Comparison of ENCODE assay signal across 22 mouse cellular contexts in the genomic region with DNA sequence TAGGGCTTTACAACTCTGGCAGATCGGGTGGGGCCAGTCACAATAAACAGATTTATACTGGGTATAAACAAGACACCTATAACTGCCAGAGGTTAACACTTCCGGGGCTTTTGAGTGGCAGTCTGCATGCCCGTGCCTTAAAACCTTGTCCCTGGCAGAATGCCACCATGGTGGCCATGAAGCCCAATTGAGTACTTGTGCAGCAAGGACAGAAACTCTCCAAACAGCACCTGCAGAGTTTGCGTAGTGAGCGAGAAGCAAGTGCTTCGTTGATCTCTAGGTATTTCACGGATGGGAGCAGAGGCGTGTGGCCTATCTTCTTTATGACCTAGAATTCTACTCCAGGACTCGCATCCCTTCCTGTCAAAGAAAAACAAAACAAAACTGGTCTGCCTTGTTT. TPM values are rescaled to one million over a fixed set of nuclear protein-coding genes. Genes with fewer than 3 reads are reported as not detected.
DNase-seq lines count a peak whose midpoint lies in the region; ATAC-seq and TF ChIP-seq lines count a peak whose summit lies in the region.
"Had no signal": no experiment of that assay in that cellular context is flagged by ENCODE, and none has a peak within 500 bp of the region (broad histone marks: within the 10 kb centered on the region; RNA-seq: fewer than 3 reads in every experiment).

No protein-coding gene starts in this region.

- H3K27ac ChIP-seq in lung, embryonic 15.5 days, result peak overlapping the region; percentile 69
- peak overlapping the region; percentile 20; the same call in 1 of the 2 replicates for H3K27ac ChIP-seq in lung, postnatal 0 days (ENCODE audit: low read length)
- no peak overlapping the region for H3K27ac ChIP-seq in midbrain, embryonic 15.5 days
- H3K27ac ChIP-seq: hindbrain, embryonic 12.5 days; liver, embryonic 14.5 days; midbrain, embryonic 13.5 days; neural tube, embryonic 13.5 days had no signal

- WGBS in lung, embryonic 15.5 days, result 57% methylated on average over 9 of the region's 9 CpGs
- 52% methylated on average over 9 of the region's 9 CpGs for WGBS in lung, adult 2 months
- WGBS in lung, postnatal 0 days, result 38% methylated on average over 9 of the region's 9 CpGs
- 84% methylated on average over 9 of the region's 9 CpGs for WGBS in midbrain, embryonic 15.5 days

- H3K36me3 ChIP-seq in lung, embryonic 15.5 days, result no peaks in the 10 kb centered on the region
- no peaks in the 10 kb centered on the region for H3K36me3 ChIP-seq in lung, postnatal 0 days (ENCODE audit: insufficient read depth, low read length)
- no peaks in the 10 kb centered on the region for H3K36me3 ChIP-seq in midbrain, embryonic 15.5 days (replicated peaks)
- H3K36me3 ChIP-seq: G1E; hindbrain, embryonic 12.5 days; midbrain, embryonic 13.5 days; neural tube, embryonic 13.5 days had no signal

- H3K4me1 ChIP-seq in lung, embryonic 15.5 days, result peaks cover 36% of the 10 kb centered on the region
- no peaks in the 10 kb centered on the region for H3K4me1 ChIP-seq in lung, adult 2 months (ENCODE audit: control insufficient read depth, insufficient read depth, low read length)
- H3K4me1 ChIP-seq in lung, postnatal 0 days (ENCODE audit: insufficient read depth, low read depth, low read length), result peaks cover 4% of the 10 kb centered on the region; the same call in 1 of the 2 replicates
- H3K4me1 ChIP-seq in midbrain, embryonic 15.5 days, result no peaks in the 10 kb centered on the region
- H3K4me1 ChIP-seq: hindbrain, embryonic 12.5 days; neural tube, embryonic 13.5 days had no signal

- TF ChIP-seq EP300 in lung, postnatal 0 days (IDR thresholded peaks at IDR 0.05), result no peak

- ATAC-seq in lung, embryonic 15.5 days (ENCODE audit: borderline replicate concordance, extremely low read depth, low FRiP score, low TSS enrichment), result no peak
- ATAC-seq in lung, postnatal 0 days, result no peak
- no peak for ATAC-seq in midbrain, embryonic 15.5 days (replicated peaks)
- ATAC-seq: forebrain, postnatal 0 days; midbrain, embryonic 13.5 days had no signal

- H3K27me3 ChIP-seq in lung, embryonic 15.5 days, result no peaks in the 10 kb centered on the region
- no peaks in the 10 kb centered on the region for H3K27me3 ChIP-seq in lung, postnatal 0 days (replicated peaks; ENCODE audit: insufficient read depth, low read length)
- no peaks in the 10 kb centered on the region for H3K27me3 ChIP-seq in midbrain, embryonic 15.5 days (replicated peaks)
- H3K27me3 ChIP-seq: midbrain, embryonic 13.5 days had no signal

- intact Hi-C loops in heart, postnatal 14 days (cut with DNase I), result no loop called here

- DNase-seq in adrenal gland, postnatal 10 days, result peak; percentile 46
- no peak for DNase-seq in adrenal gland, postnatal 4 days (ENCODE audit: low spot score in 2 of 2)
- DNase-seq in lung, adult 2 months, result no peak
- peak; percentile 47 for DNase-seq in lung, postnatal 0 days (ENCODE audit: low spot score)
- no peak for DNase-seq in yolk sac, embryonic 10.5 days (ENCODE audit: low spot score)
- DNase-seq in heart, postnatal 14 days, result no peak
- DNase-seq: cerebellum, adult 11-12 months; cerebellum, postnatal 14 days; forebrain, postnatal 0 days; gastrocnemius, postnatal 36 days; right cerebral cortex, adult 18-20 months; thymus, postnatal 36 days had no signal

- no peak overlapping the region for H3K9ac ChIP-seq in lung, embryonic 15.5 days
- H3K9ac ChIP-seq in lung, postnatal 0 days (replicated peaks; ENCODE audit: low read depth), result no peak overlapping the region
- no peak overlapping the region for H3K9ac ChIP-seq in midbrain, embryonic 15.5 days
- H3K9ac ChIP-seq: forebrain, postnatal 0 days; hindbrain, embryonic 12.5 days; liver, embryonic 14.5 days; midbrain, embryonic 13.5 days; neural tube, embryonic 13.5 days had no signal

- H3K4me3 ChIP-seq in lung, embryonic 15.5 days, result no peak overlapping the region
- no peak overlapping the region for H3K4me3 ChIP-seq in lung, adult 2 months (replicated peaks; ENCODE audit: extremely low read depth, low read depth, low read length)
- H3K4me3 ChIP-seq in lung, postnatal 0 days (ENCODE audit: low read depth, low read length), result no peak overlapping the region
- H3K4me3 ChIP-seq in midbrain, embryonic 15.5 days, result no peak overlapping the region
- H3K4me3 ChIP-seq: hindbrain, embryonic 12.5 days; midbrain, embryonic 13.5 days; neural tube, embryonic 13.5 days had no signal

- TF ChIP-seq POLR2A in lung, adult 2 months (IDR thresholded peaks at IDR 0.05; ENCODE audit: borderline replicate concordance, extremely low read depth, low read depth, low read length), result no peak

- no peak overlapping the region for H3K4me2 ChIP-seq in lung, embryonic 15.5 days
- H3K4me2 ChIP-seq in lung, postnatal 0 days (replicated peaks; ENCODE audit: low read depth, low read length), result no peak overlapping the region
- H3K4me2 ChIP-seq in midbrain, embryonic 15.5 days, result no peak overlapping the region
- H3K4me2 ChIP-seq: hindbrain, embryonic 12.5 days; midbrain, embryonic 13.5 days; neural tube, embryonic 13.5 days had no signal

- TF ChIP-seq CTCF in lung, adult 2 months (IDR thresholded peaks at IDR 0.05; ENCODE audit: insufficient read depth, low read length), result no peak
- TF ChIP-seq CTCF in lung, postnatal 0 days (IDR thresholded peaks at IDR 0.05), result no peak

- no peaks in the 10 kb centered on the region for H3K9me3 ChIP-seq in lung, embryonic 15.5 days
- H3K9me3 ChIP-seq in lung, postnatal 0 days (ENCODE audit: low read length), result no peaks in the 10 kb centered on the region
- no peaks in the 10 kb centered on the region for H3K9me3 ChIP-seq in midbrain, embryonic 15.5 days
- H3K9me3 ChIP-seq: G1E; hindbrain, embryonic 12.5 days; midbrain, embryonic 13.5 days; neural tube, embryonic 13.5 days had no signal

RNA-seq across cellular contexts. Expression of a gene that starts 23.6 kb away (rescaled TPM):
- 1 to 10 TPM; 1.5 to 2.7 TPM for total RNA-seq in adrenal gland, postnatal 10 days (2021)
- total RNA-seq in adrenal gland, postnatal 4 days (2021), result 10 to 100 TPM in 1 of 2 experiments, 1 to 10 TPM in 1; 2.2 to 22.2 TPM
- polyA plus RNA-seq in lung, embryonic 15.5 days (2015; fragmentation: Nextera tagmentation; extraction: Ambion mirVana), result 8.3 and 9.5 TPM in 2 replicates
- polyA plus RNA-seq in lung, adult 2 months (2012; rRNA removed), result 15.2 and 16.3 TPM in 2 replicates
- polyA plus RNA-seq in lung, postnatal 0 days (2015; fragmentation: Nextera tagmentation; extraction: Ambion mirVana), result 9.0 and 11.4 TPM in 2 replicates
- polyA plus RNA-seq in midbrain, embryonic 15.5 days (2015; fragmentation: Nextera tagmentation; extraction: Ambion mirVana), result 0.15 TPM in 1 of 2 replicates, not detected in the other
- total RNA-seq in heart, postnatal 14 days (2021), result not detected
- total RNA-seq: forebrain, postnatal 0 days; gastrocnemius, postnatal 36 days; megakaryocyte progenitor cell, adult 5-6 weeks had no signal
- polyA plus RNA-seq: embryonic facial prominence, embryonic 14.5 days; G1E; heart, postnatal 0 days; midbrain, embryonic 13.5 days had no signal

Comparison
In these comparisons a context has a peak if more than half of its experiments do, and no peak if none do; other contexts are left out.
1. DNase-seq: peak in adrenal gland, postnatal 10 days (single experiment) and lung, postnatal 0 days (single experiment); none in adrenal gland, postnatal 4 days (0 of 2), lung, adult 2 months (single experiment), yolk sac, embryonic 10.5 days (single experiment) and heart, postnatal 14 days (0 of 2).